Mouse (Mus musculus): ENCODE results near the gene Plekhh1. TPM values are rescaled to one million over a fixed set of nuclear protein-coding genes. Genes with fewer than 3 reads are reported as not detected.

Plekhh1 gene
- polyA plus RNA-seq, 1 experiment from 2014 or later, result 5.8 TPM

- no peaks in the 10 kb centered on the region for H3K27me3 ChIP-seq (ENCODE audit: insufficient read depth, poor library complexity, severe bottlenecking)
- no peak overlapping the region for H3K27ac ChIP-seq
- H3K4me3 ChIP-seq, result no peak overlapping the region
- H3K9me3 ChIP-seq, result no peaks in the 10 kb centered on the region
- DNase-seq (ENCODE audit: low spot score), result no peak
- H3K4me1 ChIP-seq, result 0 out of 2 replicates have a peak, but pooled peaks cover 5% of the 10 kb centered on the region
- peaks cover 37% of the 10 kb centered on the region for H3K36me3 ChIP-seq
Observed at GRCm38 (mm10) chr12:79041436-79041835, 12.5 kb downstream of the Plekhh1 start.

GRCm38 (mm10) chr12:79044668-79045067 lies 15.7 kb downstream of the Plekhh1 start:
- DNase-seq (ENCODE audit: low spot score), result no peak
- H3K4me1 ChIP-seq, result 0 out of 2 replicates have a peak, but pooled peaks cover 2% of the 10 kb centered on the region
- H3K9me3 ChIP-seq, result no peaks in the 10 kb centered on the region
- no peak overlapping the region for H3K27ac ChIP-seq
- H3K4me3 ChIP-seq, result no peak overlapping the region
- 55% methylated on average over 8 of the region's 8 CpGs for WGBS
- H3K36me3 ChIP-seq, result peaks cover 44% of the 10 kb centered on the region
- no peaks in the 10 kb centered on the region for H3K27me3 ChIP-seq (ENCODE audit: insufficient read depth, poor library complexity, severe bottlenecking)

GRCm38 (mm10) chr12:79046171-79046570 lies 17.2 kb downstream of the Plekhh1 start:
- Histone ChIP-seq H3K4me1 (no peaks in the 10 kb centered on the region), H3K9me3 (no peaks in the 10 kb centered on the region), H3K27me3 (ENCODE audit: insufficient read depth, poor library complexity, severe bottlenecking) (no peaks in the 10 kb centered on the region), H3K4me3 (no peak overlapping the region), H3K36me3 (peaks cover 52% of the 10 kb centered on the region), H3K27ac (no peak overlapping the region)
- 80% methylated on average over 6 of the region's 6 CpGs for WGBS
- DNase-seq (ENCODE audit: low spot score), result no peak

- H3K36me3 ChIP-seq, result peaks cover 47% of the 10 kb centered on the region
- 82% methylated on average over 7 of the region's 7 CpGs for WGBS
- no peak overlapping the region for H3K4me3 ChIP-seq
- no peak for DNase-seq (ENCODE audit: low spot score)
- H3K27ac ChIP-seq, result no peak overlapping the region
- H3K4me1 ChIP-seq, result no peaks in the 10 kb centered on the region
- H3K9me3 ChIP-seq, result no peaks in the 10 kb centered on the region
- no peaks in the 10 kb centered on the region for H3K27me3 ChIP-seq (ENCODE audit: insufficient read depth, poor library complexity, severe bottlenecking)
Observed at GRCm38 (mm10) chr12:79047203-79047602, 18.2 kb downstream of the Plekhh1 start.

GRCm38 (mm10) chr12:79048898-79049297 lies 19.9 kb downstream of the Plekhh1 start:
- H3K4me3 ChIP-seq, result no peak overlapping the region
- 38% methylated on average over 1 of the region's 1 CpGs for WGBS
- DNase-seq (ENCODE audit: low spot score), result no peak
- no peak overlapping the region for H3K27ac ChIP-seq
- H3K4me1 ChIP-seq, result peaks cover 5% of the 10 kb centered on the region; the same call in 1 of the 2 replicates
- H3K27me3 ChIP-seq (ENCODE audit: insufficient read depth, poor library complexity, severe bottlenecking), result no peaks in the 10 kb centered on the region
- H3K9me3 ChIP-seq, result no peaks in the 10 kb centered on the region
- H3K36me3 ChIP-seq, result peaks cover 40% of the 10 kb centered on the region

GRCm38 (mm10) chr12:79049807-79050206 lies 20.8 kb downstream of the Plekhh1 start:
- no peak for DNase-seq (ENCODE audit: low spot score)
- no peak overlapping the region for H3K27ac ChIP-seq
- WGBS, result 85% methylated on average over 2 of the region's 2 CpGs
- no peaks in the 10 kb centered on the region for H3K27me3 ChIP-seq (ENCODE audit: insufficient read depth, poor library complexity, severe bottlenecking)
- no peak overlapping the region for H3K4me3 ChIP-seq
- peaks cover 45% of the 10 kb centered on the region for H3K36me3 ChIP-seq
- peaks cover 11% of the 10 kb centered on the region for H3K4me1 ChIP-seq
- no peaks in the 10 kb centered on the region for H3K9me3 ChIP-seq

- H3K27me3 ChIP-seq (ENCODE audit: insufficient read depth, poor library complexity, severe bottlenecking), result no peaks in the 10 kb centered on the region
Observed at GRCm38 (mm10) chr12:79050545-79051212, 21.7 kb downstream of the Plekhh1 start.

GRCm38 (mm10) chr12:79052073-79052472 lies 23.1 kb downstream of the Plekhh1 start:
- WGBS, result 85% methylated on average over 2 of the region's 2 CpGs
- H3K36me3 ChIP-seq, result peaks cover 45% of the 10 kb centered on the region
- H3K4me3 ChIP-seq, result no peak overlapping the region
- no peak for DNase-seq (ENCODE audit: low spot score)
- peaks cover 18% of the 10 kb centered on the region for H3K4me1 ChIP-seq
- no peaks in the 10 kb centered on the region for H3K27me3 ChIP-seq (ENCODE audit: insufficient read depth, poor library complexity, severe bottlenecking)
- H3K27ac ChIP-seq, result no peak overlapping the region
- no peaks in the 10 kb centered on the region for H3K9me3 ChIP-seq

More at GRCm38 (mm10) chr12:79050545-79051212, 21.7 kb downstream of the Plekhh1 start:
- DNase-seq (ENCODE audit: low spot score), result no peak
- peaks cover 18% of the 10 kb centered on the region for H3K4me1 ChIP-seq
- WGBS, result 77% methylated on average over 3 of the region's 3 CpGs
- peaks cover 44% of the 10 kb centered on the region for H3K36me3 ChIP-seq
- no peak overlapping the region for H3K4me3 ChIP-seq
- H3K27ac ChIP-seq, result no peak overlapping the region
- H3K9me3 ChIP-seq, result no peaks in the 10 kb centered on the region

GRCm38 (mm10) chr12:79055276-79055675 lies 26.3 kb downstream of the Plekhh1 start:
- peaks cover 18% of the 10 kb centered on the region for H3K4me1 ChIP-seq
- H3K27me3 ChIP-seq (ENCODE audit: insufficient read depth, poor library complexity, severe bottlenecking), result no peaks in the 10 kb centered on the region
- peak overlapping the region; percentile 84 for H3K27ac ChIP-seq
- 46% methylated on average over 7 of the region's 7 CpGs for WGBS
- H3K36me3 ChIP-seq, result peaks cover 38% of the 10 kb centered on the region
- H3K4me3 ChIP-seq, result no peak overlapping the region
- DNase-seq (ENCODE audit: low spot score), result peak; percentile 90
- no peaks in the 10 kb centered on the region for H3K9me3 ChIP-seq

GRCm38 (mm10) chr12:79059573-79059972 lies 30.6 kb downstream of the Plekhh1 start:
- DNase-seq (ENCODE audit: low spot score), result no peak
- Histone ChIP-seq H3K9me3 (no peaks in the 10 kb centered on the region), H3K4me3 (no peak overlapping the region), H3K27ac (no peak overlapping the region), H3K36me3 (peaks cover 30% of the 10 kb centered on the region), H3K27me3 (ENCODE audit: insufficient read depth, poor library complexity, severe bottlenecking) (no peaks in the 10 kb centered on the region), H3K4me1 (peaks cover 23% of the 10 kb centered on the region)
- 72% methylated on average over 6 of the region's 6 CpGs for WGBS

- Histone ChIP-seq H3K27ac (peak overlapping the region; percentile 6; the same call in 1 of the 2 replicates), H3K27me3 (ENCODE audit: insufficient read depth, poor library complexity, severe bottlenecking) (no peaks in the 10 kb centered on the region), H3K4me3 (no peak overlapping the region), H3K4me1 (peaks cover 17% of the 10 kb centered on the region), H3K9me3 (no peaks in the 10 kb centered on the region), H3K36me3 (peaks cover 30% of the 10 kb centered on the region)
- 88% methylated on average over 9 of the region's 9 CpGs for WGBS
- DNase-seq (ENCODE audit: low spot score), result no peak
Observed at GRCm38 (mm10) chr12:79060134-79060533, 31.2 kb downstream of the Plekhh1 start.

GRCm38 (mm10) chr12:79060766-79061652 lies 32.0 kb downstream of the Plekhh1 start:
- H3K9me3 ChIP-seq, result no peaks in the 10 kb centered on the region
- no peaks in the 10 kb centered on the region for H3K27me3 ChIP-seq (ENCODE audit: insufficient read depth, poor library complexity, severe bottlenecking)
- WGBS, result 71% methylated on average over 7 of the region's 7 CpGs
- peaks cover 31% of the 10 kb centered on the region for H3K36me3 ChIP-seq
- H3K4me1 ChIP-seq, result peaks cover 14% of the 10 kb centered on the region
- peak overlapping the region; percentile 6; the same call in 1 of the 2 replicates for H3K27ac ChIP-seq
- DNase-seq (ENCODE audit: low spot score), result no peak
- H3K4me3 ChIP-seq, result no peak overlapping the region

- peaks cover 14% of the 10 kb centered on the region for H3K4me1 ChIP-seq
- DNase-seq (ENCODE audit: low spot score), result no peak
- H3K4me3 ChIP-seq, result no peak overlapping the region
- WGBS, result 84% methylated on average over 13 of the region's 13 CpGs
- no peaks in the 10 kb centered on the region for H3K9me3 ChIP-seq
- no peak overlapping the region for H3K27ac ChIP-seq
- H3K36me3 ChIP-seq, result peaks cover 56% of the 10 kb centered on the region
- no peaks in the 10 kb centered on the region for H3K27me3 ChIP-seq (ENCODE audit: insufficient read depth, poor library complexity, severe bottlenecking)
Observed at GRCm38 (mm10) chr12:79064451-79064850, 35.5 kb downstream of the Plekhh1 start.

Measured in heart, embryonic 10.5 days (tissue).